1 mouse cellular context compared by ENCODE assay signal in the genomic region with DNA sequence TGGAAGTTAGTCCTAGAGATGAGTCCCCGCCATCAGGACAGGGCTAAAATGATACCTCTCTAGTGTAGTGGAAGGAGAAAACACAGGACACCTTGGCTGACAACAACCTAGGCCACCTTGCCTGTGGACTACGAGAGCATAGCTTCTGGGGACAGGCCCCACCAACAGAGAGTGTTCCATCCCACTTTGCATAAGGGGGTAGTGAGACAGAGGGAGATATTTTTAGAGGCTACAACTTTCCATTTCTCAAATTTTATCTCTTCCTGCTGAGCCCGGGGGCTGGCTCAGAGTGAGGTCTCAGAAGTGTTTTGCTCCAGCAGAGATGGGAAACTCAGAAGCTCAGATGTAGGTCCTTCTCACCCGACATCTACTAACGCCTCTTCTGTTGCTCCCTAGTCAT.
A peak's percentile ranks its signal among the peaks of the same experiment; 100 is the strongest.
TF ChIP-seq lines count a peak whose summit lies in the region.

No protein-coding gene starts in this region.

TF ChIP-seq in CH12.LX, 34 proteins besides CTCF, POLR2A, EP300 and RAD21:
- no peak for TF ChIP-seq ZKSCAN1 (IDR thresholded peaks at IDR 0.05; ENCODE audit: borderline replicate concordance, low read depth, low read length)
- TF ChIP-seq USF1 (IDR thresholded peaks at IDR 0.05; ENCODE audit: low read depth, low read length), result no peak
- no peak for TF ChIP-seq HCFC1 (IDR thresholded peaks at IDR 0.05; ENCODE audit: low read depth, low read length)
- TF ChIP-seq ZC3H11A (IDR thresholded peaks at IDR 0.05; ENCODE audit: low read depth, low read length), result no peak
- no peak for TF ChIP-seq PAX5 (IDR thresholded peaks at IDR 0.05; ENCODE audit: low read length)
- 0 out of 2 replicates have a peak, but pooled peaks have one; percentile 46 for TF ChIP-seq MAZ (IDR thresholded peaks at IDR 0.05; ENCODE audit: low read depth, low read length)
- no peak for TF ChIP-seq MAX (IDR thresholded peaks at IDR 0.05; ENCODE audit: low read length)
- no peak for TF ChIP-seq MAFK (IDR thresholded peaks at IDR 0.05; ENCODE audit: insufficient replicate concordance, low read length)
- TF ChIP-seq CHD1 (IDR thresholded peaks at IDR 0.05; ENCODE audit: low read depth, low read length), result no peak
- TF ChIP-seq JUN (IDR thresholded peaks at IDR 0.05; ENCODE audit: insufficient read depth, low read depth, low read length), result no peak
- TF ChIP-seq E2F4 (IDR thresholded peaks at IDR 0.05; ENCODE audit: insufficient replicate concordance, low read depth, low read length), result no peak
- TF ChIP-seq MYC (IDR thresholded peaks at IDR 0.05; ENCODE audit: low read depth, low read length), result no peak
- peak; percentile 59; the same call in 1 of the 2 replicates for TF ChIP-seq TCF12 (IDR thresholded peaks at IDR 0.05; ENCODE audit: low read depth, low read length)
- TF ChIP-seq MXI1 (IDR thresholded peaks at IDR 0.05; ENCODE audit: low read depth, low read length), result no peak
- TF ChIP-seq ZNF384 (IDR thresholded peaks at IDR 0.05; ENCODE audit: low read depth, low read length), result no peak
- no peak for TF ChIP-seq KAT2A (IDR thresholded peaks at IDR 0.05; ENCODE audit: insufficient replicate concordance, low read length)
- peak; percentile 8; the same call in 1 of the 2 replicates for TF ChIP-seq NELFE (IDR thresholded peaks at IDR 0.05; ENCODE audit: low read depth, low read length)
- no peak for TF ChIP-seq SIN3A (IDR thresholded peaks at IDR 0.05; ENCODE audit: low read length)
- no peak for TF ChIP-seq JUND (conservative IDR thresholded peaks at IDR 0.05; ENCODE audit: low read depth, low read length)
- TF ChIP-seq GABPA (IDR thresholded peaks at IDR 0.05; ENCODE audit: insufficient replicate concordance, low read depth, low read length), result no peak
- TF ChIP-seq MEF2A (IDR thresholded peaks at IDR 0.05; ENCODE audit: borderline replicate concordance, low read depth, low read length), result peak; percentile 98
- no peak; the same call in 1 of the 2 replicates for TF ChIP-seq ETS1 (conservative IDR thresholded peaks at IDR 0.05; ENCODE audit: low read depth, low read length)
- no peak for TF ChIP-seq ZMIZ1 (IDR thresholded peaks at IDR 0.05; ENCODE audit: low read depth, low read length)
- TF ChIP-seq CHD2 (IDR thresholded peaks at IDR 0.05; ENCODE audit: low read length), result no peak
- no peak for TF ChIP-seq NRF1 (IDR thresholded peaks at IDR 0.05; ENCODE audit: low read depth, low read length)
- no peak for TF ChIP-seq RCOR1 (conservative IDR thresholded peaks at IDR 0.05; ENCODE audit: low read depth, low read length)
- no peak for TF ChIP-seq UBTF (IDR thresholded peaks at IDR 0.05; ENCODE audit: low read depth, low read length)
- no peak for TF ChIP-seq POLR2AphosphoS2 (IDR thresholded peaks at IDR 0.05; ENCODE audit: low read depth, low read length)
- peak; percentile 80; the same call in 1 of the 2 replicates for TF ChIP-seq TBP (conservative IDR thresholded peaks at IDR 0.05; ENCODE audit: low read depth, low read length)
- TF ChIP-seq BHLHE40 (IDR thresholded peaks at IDR 0.05; ENCODE audit: low read depth, low read length), result peak; percentile 45; the same call in 1 of the 2 replicates
- no peak for TF ChIP-seq ELF1 (IDR thresholded peaks at IDR 0.05; ENCODE audit: low read depth, low read length)
- no peak for TF ChIP-seq USF2 (conservative IDR thresholded peaks at IDR 0.05; ENCODE audit: low read depth, low read length)
- peak; percentile 6; the same call in 1 of the 2 replicates for TF ChIP-seq IRF4 (IDR thresholded peaks at IDR 0.05; ENCODE audit: low read depth, low read length)
- no peak for TF ChIP-seq SMC3 (IDR thresholded peaks at IDR 0.05; ENCODE audit: low read depth, low read length)
